Mouse (Mus musculus) stomach, embryonic 16.5 days (tissue): ENCODE results near the gene Grk4. TPM values are rescaled to one million over a fixed set of nuclear protein-coding genes. Genes with fewer than 3 reads are reported as not detected.
"Not testable (repeated sequence)": the region's sequence is repeated elsewhere in the genome, so short reads cannot be mapped to it uniquely, and the experiment has no call there.

Source experiments
- ATAC-seq: fragments of 200-750 bp; cut with Nextera tagmentation; 2 replicates; pipeline ENCODE4 v1.8.0; 2017; ENCODE audit warnings: moderate number of reproducible peaks, moderate TSS enrichment; ENCODE audit not compliant: insufficient read depth, low FRiP score
- H3K27ac ChIP-seq: fragments of 300-500 bp; sonication (generic); 2 replicates; pipeline ENCODE4 v1.5.1; 2014; ENCODE audit warnings: low read length
- H3K27me3 ChIP-seq: fragments of 300-500 bp; sonication (generic); 2 replicates; pipeline ENCODE4 v1.6.1; 2014; ENCODE audit warnings: low read length, control low read depth, mixed read lengths; ENCODE audit not compliant: control insufficient read depth, insufficient read depth
- H3K36me3 ChIP-seq: fragments of 300-500 bp; sonication (generic); 2 replicates; pipeline ENCODE4 v1.6.1; 2014; ENCODE audit warnings: low read length; ENCODE audit not compliant: control insufficient read depth, insufficient read depth
- H3K4me1 ChIP-seq: fragments of 300-500 bp; sonication (generic); 2 replicates; pipeline ENCODE4 v1.6.1; 2014; ENCODE audit warnings: low read length, control low read depth, mixed read lengths; ENCODE audit not compliant: control insufficient read depth, insufficient read depth
- H3K4me2 ChIP-seq: fragments of 300-500 bp; sonication (generic); 2 replicates; pipeline ENCODE4 v1.6.1; 2014; ENCODE audit warnings: low read depth, low read length, mixed read lengths
- H3K4me3 ChIP-seq: fragments of 300-500 bp; sonication (generic); replicated peaks from 2 replicates; pipeline ENCODE4 v1.5.1; 2014; ENCODE audit warnings: mild to moderate bottlenecking, low read length
- H3K9ac ChIP-seq: fragments of 300-500 bp; sonication (generic); 2 replicates; pipeline ENCODE4 v1.6.1; 2014; ENCODE audit warnings: low read length
- H3K9me3 ChIP-seq: fragments of 300-500 bp; sonication (generic); replicated peaks from 2 replicates; pipeline ENCODE4 v1.6.1; 2016; ENCODE audit warnings: low read length, control low read depth; ENCODE audit not compliant: control insufficient read depth
- WGBS: fragments of 180-500 bp; shearing (Covaris S2); extraction: QIAGEN DNeasy Blood & Tissue Kit; methylation state at CpG from one replicate; pipeline ENCODE4 v1.1.7; 2014; 5-methylcytosine and 5-hydroxymethylcytosine counted together
- polyA plus RNA-seq: library from polyadenylated mRNA; unstranded; fragments of >200 nt; fragmentation: Nextera tagmentation; extraction: Ambion mirVana; gene quantifications from 2 replicates; pipeline ENCODE4 v1.2.1, GENCODE M21; 2015

Gene Grk4
- polyA plus RNA-seq, 1 experiment from 2014 or later: 2.1 TPM

- H3K4me1 ChIP-seq: no peaks in the 10 kb centered on the region
- ATAC-seq: no peak
- no peak overlapping the region for H3K4me3 ChIP-seq
- H3K27me3 ChIP-seq: no peaks in the 10 kb centered on the region
- no peak overlapping the region for H3K27ac ChIP-seq
- H3K9ac ChIP-seq: no peak overlapping the region
- 82% methylated on average over 4 of the region's 4 CpGs for WGBS
- H3K9me3 ChIP-seq: no peaks in the 10 kb centered on the region
- no peaks in the 10 kb centered on the region for H3K36me3 ChIP-seq
- no peak overlapping the region for H3K4me2 ChIP-seq
These were observed 10.1 kb downstream of the Grk4 start for GRCm38 (mm10) chr5:34670280-34670679.

DNA sequence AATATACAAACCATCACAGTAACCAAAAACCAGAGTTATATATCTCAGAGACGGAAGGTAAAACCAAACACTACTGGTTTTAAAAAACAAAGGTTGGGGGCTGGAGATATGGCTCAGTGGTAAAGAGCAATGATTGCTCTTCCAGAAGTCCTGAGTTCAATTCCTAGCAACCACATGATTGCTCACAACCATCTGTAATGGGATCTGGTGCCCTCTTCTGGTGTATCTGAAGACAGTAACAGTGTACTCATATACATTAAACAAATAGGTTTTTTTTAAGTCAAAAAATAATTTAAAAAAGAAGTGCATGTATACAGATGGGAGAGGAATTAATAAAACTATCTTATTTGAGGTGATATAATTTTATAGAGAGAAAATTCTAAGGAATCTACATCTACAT is 29.7 kb downstream of the Grk4 start:
- no peaks in the 10 kb centered on the region for H3K27me3 ChIP-seq
- no peaks in the 10 kb centered on the region for H3K9me3 ChIP-seq
- no peak overlapping the region for H3K9ac ChIP-seq
- H3K36me3 ChIP-seq: no peaks in the 10 kb centered on the region
- no peaks in the 10 kb centered on the region for H3K4me1 ChIP-seq
- no peak overlapping the region for H3K4me3 ChIP-seq
- WGBS: 90% methylated on average over 1 of the region's 1 CpGs
- no peak overlapping the region for H3K4me2 ChIP-seq
- H3K27ac ChIP-seq: no peak overlapping the region
- no peak for ATAC-seq

GRCm38 (mm10) chr5:34692782-34693181 is 32.6 kb downstream of the Grk4 start:
- Histone ChIP-seq H3K9ac (no peak overlapping the region), H3K27me3 (no peaks in the 10 kb centered on the region), H3K27ac (no peak overlapping the region), H3K9me3 (no peaks in the 10 kb centered on the region), H3K4me2 (no peak overlapping the region), H3K4me1 (no peaks in the 10 kb centered on the region), H3K4me3 (no peak overlapping the region), H3K36me3 (no peaks in the 10 kb centered on the region)
- ATAC-seq: no peak
- 62% methylated on average over 2 of the region's 2 CpGs for WGBS

- H3K4me2 ChIP-seq: no peak overlapping the region
- H3K27me3 ChIP-seq: no peaks in the 10 kb centered on the region
- H3K9ac ChIP-seq: no peak overlapping the region
- no peaks in the 10 kb centered on the region for H3K4me1 ChIP-seq
- no peaks in the 10 kb centered on the region for H3K36me3 ChIP-seq
- no peak overlapping the region for H3K27ac ChIP-seq
- no peaks in the 10 kb centered on the region for H3K9me3 ChIP-seq
- WGBS: 71% methylated on average over 5 of the region's 5 CpGs
- ATAC-seq: no peak
- H3K4me3 ChIP-seq: no peak overlapping the region
These were observed 35.3 kb downstream of the Grk4 start for GRCm38 (mm10) chr5:34695521-34695920.

DNA sequence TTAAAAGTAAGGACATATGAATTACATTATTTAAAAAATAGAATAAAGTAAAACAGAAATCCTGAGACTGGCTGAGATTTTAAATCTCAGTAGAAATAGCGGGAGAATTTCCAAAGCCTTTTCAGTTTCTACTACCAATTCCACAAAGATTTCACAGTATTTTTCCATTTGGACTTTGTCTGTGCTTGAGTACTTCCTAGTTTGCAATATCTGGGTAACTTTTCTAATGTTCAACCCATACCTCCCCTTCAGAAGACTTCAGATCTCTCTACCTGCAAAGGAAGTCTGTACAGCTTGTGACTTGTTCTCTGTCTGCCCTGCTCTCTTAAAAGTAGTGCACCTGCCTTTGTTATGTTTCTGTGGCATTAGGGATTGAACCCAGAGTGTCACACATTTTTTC is 48.3 kb downstream of the Grk4 start:
- no peaks in the 10 kb centered on the region for H3K27me3 ChIP-seq
- no peak overlapping the region for H3K27ac ChIP-seq
- H3K4me1 ChIP-seq: no peaks in the 10 kb centered on the region
- no peak overlapping the region for H3K9ac ChIP-seq
- H3K9me3 ChIP-seq: no peaks in the 10 kb centered on the region
- no peak overlapping the region for H3K4me3 ChIP-seq
- no peak for ATAC-seq
- WGBS: 91% methylated on average over 1 of the region's 1 CpGs
- H3K4me2 ChIP-seq: no peak overlapping the region
- H3K36me3 ChIP-seq: no peaks in the 10 kb centered on the region

GRCm38 (mm10) chr5:34714371-34714770 is 54.2 kb downstream of the Grk4 start:
- H3K4me1 ChIP-seq, H3K27me3 ChIP-seq, ATAC-seq, H3K4me2 ChIP-seq, H3K36me3 ChIP-seq, H3K27ac ChIP-seq, H3K9me3 ChIP-seq, H3K4me3 ChIP-seq, H3K9ac ChIP-seq: not testable (repeated sequence)
- WGBS: 63% methylated on average over 3 of the region's 3 CpGs

- ATAC-seq: no peak
These were observed 54.6 kb downstream of the Grk4 start for GRCm38 (mm10) chr5:34714816-34715215.

GRCm38 (mm10) chr5:34729141-34729540 is 69.0 kb downstream of the Grk4 start:
- Histone ChIP-seq H3K9ac (no peak overlapping the region), H3K4me1 (no peaks in the 10 kb centered on the region), H3K36me3 (no peaks in the 10 kb centered on the region), H3K9me3 (no peaks in the 10 kb centered on the region), H3K4me2 (no peak overlapping the region), H3K27ac (no peak overlapping the region), H3K27me3 (no peaks in the 10 kb centered on the region), H3K4me3 (no peak overlapping the region)
- no peak for ATAC-seq

More at GRCm38 (mm10) chr5:34714816-34715215, 54.6 kb downstream of the Grk4 start:
- H3K4me3 ChIP-seq: no peak overlapping the region
- no peaks in the 10 kb centered on the region; the same call in 1 of the 2 replicates for H3K27me3 ChIP-seq
- WGBS: 77% methylated on average over 5 of the region's 5 CpGs
- no peaks in the 10 kb centered on the region for H3K4me1 ChIP-seq
- no peak overlapping the region for H3K27ac ChIP-seq
- H3K36me3 ChIP-seq: no peaks in the 10 kb centered on the region
- no peaks in the 10 kb centered on the region for H3K9me3 ChIP-seq
- H3K4me2 ChIP-seq: no peak overlapping the region
- H3K9ac ChIP-seq: no peak overlapping the region

GRCm38 (mm10) chr5:34730255-34730654 is 70.1 kb downstream of the Grk4 start:
- WGBS: 38% methylated on average over 1 of the region's 1 CpGs

GRCm38 (mm10) chr5:34751477-34751876 is 91.3 kb downstream of the Grk4 start:
- H3K27me3 ChIP-seq: no peaks in the 10 kb centered on the region
- no peaks in the 10 kb centered on the region for H3K9me3 ChIP-seq
- H3K27ac ChIP-seq: no peak overlapping the region
- 61% methylated on average over 3 of the region's 3 CpGs for WGBS
- H3K36me3 ChIP-seq: no peaks in the 10 kb centered on the region
- no peak overlapping the region for H3K9ac ChIP-seq
- H3K4me3 ChIP-seq: no peak overlapping the region
- no peak for ATAC-seq
- H3K4me1 ChIP-seq: no peaks in the 10 kb centered on the region
- H3K4me2 ChIP-seq: no peak overlapping the region

More at GRCm38 (mm10) chr5:34730255-34730654, 70.1 kb downstream of the Grk4 start:
- no peak overlapping the region for H3K27ac ChIP-seq
- no peak for ATAC-seq
- no peak overlapping the region for H3K9ac ChIP-seq
- no peaks in the 10 kb centered on the region for H3K27me3 ChIP-seq
- no peaks in the 10 kb centered on the region for H3K36me3 ChIP-seq
- no peak overlapping the region for H3K4me2 ChIP-seq
- H3K4me3 ChIP-seq: no peak overlapping the region
- H3K9me3 ChIP-seq: no peaks in the 10 kb centered on the region
- no peaks in the 10 kb centered on the region for H3K4me1 ChIP-seq
